Mouse (Mus musculus): ENCODE results near the gene Plxnb2.
A peak's percentile ranks its signal among the peaks of the same experiment; 100 is the strongest.

The Plxnb2 gene

DNA sequence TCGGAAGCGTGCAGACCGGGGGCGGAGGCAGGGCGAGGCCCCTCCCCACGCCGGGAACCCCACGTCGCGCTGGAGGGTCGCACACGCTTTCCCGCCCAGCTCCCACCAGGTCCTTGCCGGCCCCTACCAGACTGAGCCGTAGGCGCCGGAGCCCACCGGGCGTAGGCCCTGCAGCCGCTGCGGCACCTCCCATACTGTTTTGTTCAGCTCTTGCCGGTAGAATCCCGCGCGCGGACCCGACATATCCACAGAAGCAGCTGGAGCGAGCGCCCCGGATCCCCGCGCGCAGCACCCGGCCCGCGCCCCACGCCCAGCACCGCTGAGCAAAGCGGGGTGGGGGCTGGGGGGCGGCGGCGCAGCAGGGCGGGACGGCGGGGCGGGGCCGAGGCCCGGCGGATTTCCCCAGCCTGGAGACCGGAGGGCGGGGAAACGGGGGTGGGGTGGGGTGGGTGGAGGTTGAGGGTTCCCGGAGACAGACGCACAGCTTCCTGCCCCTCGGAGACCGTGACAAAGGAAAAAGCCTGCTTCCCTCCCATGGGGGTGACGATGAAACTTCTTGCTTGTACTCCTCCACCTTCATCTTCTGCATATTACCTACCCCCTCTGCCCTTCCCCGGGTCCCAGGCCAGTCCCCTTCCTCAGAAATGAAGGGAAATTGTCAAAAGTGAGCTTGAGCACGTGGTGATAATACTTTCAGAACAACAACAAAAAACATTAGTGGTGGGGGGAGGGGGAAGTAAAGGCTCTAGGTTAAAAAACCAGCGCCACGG lies 31.1 kb downstream of the Plxnb2 start, which contains the start of gene Mapk11:
Mapk11 (minus strand) TSS at position 358 of the 770 bp plus-strand sequence.
- DNase-seq (ENCODE audit: low read depth, low spot score), result no peak

DNA sequence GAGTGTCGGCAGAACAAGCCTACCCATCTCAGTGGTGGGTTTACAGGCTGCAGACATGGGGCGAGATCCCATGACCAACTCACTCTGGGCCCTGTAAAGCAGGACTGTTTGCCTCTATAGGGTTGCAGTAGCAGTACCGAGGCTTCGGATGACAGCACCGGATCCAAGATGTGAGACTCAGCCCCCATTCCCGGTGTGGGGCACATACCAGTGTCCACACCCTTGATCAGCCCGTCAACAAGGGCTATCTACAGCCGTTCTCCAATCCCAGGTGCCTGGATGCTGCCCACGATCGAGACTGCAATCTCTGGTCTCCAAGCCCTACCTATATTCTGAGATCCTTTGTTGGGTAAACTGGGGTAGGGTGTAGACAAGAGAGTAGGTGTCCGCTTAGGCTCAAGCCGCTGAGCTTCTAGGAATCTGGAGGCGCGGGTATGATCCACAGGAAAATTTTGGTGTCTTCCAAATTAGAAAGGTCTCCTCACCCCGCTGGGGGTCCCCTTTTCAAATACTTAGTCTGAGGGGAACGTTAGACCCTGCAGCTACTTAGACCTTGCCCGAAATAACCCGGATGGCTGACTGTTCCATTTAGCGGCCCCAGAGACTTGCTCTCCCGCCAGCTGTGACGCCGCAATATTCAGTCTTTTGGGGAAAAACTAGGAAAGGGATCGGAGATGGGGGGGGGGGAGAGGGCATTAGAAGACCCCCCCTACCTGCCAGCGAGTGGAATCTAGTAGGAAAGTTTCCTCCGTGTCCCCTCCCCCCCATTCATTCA lies 31.9 kb downstream of the Plxnb2 start:
- no peak for DNase-seq (ENCODE audit: low read depth, low spot score)

DNA sequence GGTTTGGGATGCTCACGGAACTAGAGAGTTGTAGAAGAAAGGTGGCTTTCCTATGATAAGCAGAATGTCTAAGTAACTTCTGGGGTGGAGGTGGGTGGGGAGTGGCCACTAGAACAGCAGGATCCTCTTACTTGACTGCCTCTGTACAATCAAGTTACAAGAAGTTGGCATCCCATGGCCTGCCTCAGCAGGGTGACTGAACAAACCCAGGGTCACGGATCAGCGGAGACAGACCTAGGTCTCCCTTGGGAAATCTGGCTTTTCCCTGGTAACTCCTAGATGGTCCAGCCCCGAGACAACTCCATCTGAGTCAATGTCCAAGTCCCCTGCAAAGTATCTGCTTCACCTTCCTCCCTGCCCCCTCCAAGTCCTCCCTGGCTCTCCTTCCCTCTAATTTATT lies 32.7 kb downstream of the Plxnb2 start:
- DNase-seq (ENCODE audit: low read depth, low spot score), result no peak

DNA sequence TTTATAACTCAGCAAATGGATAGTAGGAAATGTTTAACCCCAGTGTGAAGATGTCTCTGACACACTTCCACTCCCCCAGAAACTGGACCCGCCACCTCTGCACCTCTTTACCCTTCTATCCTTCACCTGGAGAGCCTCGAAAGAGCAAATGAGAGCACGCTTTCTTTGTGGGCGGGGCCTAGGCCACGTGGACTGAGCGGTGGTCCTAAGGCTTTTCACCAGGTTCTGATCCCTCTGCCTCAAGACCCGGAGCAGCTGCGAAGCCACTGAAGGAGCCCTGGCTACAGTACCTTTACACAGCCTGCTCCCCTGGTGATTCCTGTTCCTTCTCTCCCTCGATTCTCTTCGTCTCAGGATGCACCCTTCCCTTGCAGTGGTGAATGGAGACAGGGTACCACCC lies 33.1 kb downstream of the Plxnb2 start:
- no peak for DNase-seq (ENCODE audit: low read depth, low spot score)

DNA sequence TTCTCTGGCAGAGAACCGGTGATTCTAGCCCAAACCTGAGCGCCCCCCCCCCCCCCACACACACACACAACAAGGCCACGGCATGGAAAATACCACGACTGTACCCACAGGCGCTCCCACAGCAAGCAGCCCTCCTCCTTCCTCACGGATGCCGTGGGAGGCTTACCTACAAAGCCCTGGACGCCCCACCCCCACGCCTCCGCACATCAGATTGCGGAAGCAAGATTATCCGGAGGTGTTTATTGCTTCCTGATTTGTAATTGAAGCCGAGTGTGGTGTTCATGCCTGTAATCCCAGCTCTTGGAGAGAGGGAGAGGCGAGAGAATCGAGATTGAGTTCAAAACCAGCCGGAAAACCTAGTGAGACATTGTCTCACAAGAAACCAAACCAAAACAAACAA lies 33.6 kb downstream of the Plxnb2 start:
- DNase-seq (ENCODE audit: low read depth, low spot score), result peak; percentile 58

DNA sequence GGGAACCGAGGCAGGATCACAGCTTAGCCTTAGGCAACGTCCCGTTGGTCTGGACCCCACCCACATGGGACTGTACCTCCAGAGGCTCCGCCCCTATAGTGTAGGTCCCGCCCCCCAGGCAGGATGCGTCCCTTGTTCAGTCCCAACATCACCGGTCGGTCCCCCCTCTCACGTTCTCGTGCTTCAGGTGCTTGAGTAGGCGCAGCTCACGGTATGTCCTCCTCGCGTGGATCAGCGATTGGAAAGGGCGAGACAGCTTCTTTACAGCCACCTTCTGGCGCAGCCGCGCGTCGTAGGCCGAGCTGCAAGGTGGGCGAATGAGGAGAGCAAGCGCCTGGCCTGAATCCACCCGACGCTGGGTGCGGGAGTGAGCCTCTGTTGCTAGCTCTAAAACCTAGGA lies 34.1 kb downstream of the Plxnb2 start:
- no peak for DNase-seq (ENCODE audit: low read depth, low spot score)

DNA sequence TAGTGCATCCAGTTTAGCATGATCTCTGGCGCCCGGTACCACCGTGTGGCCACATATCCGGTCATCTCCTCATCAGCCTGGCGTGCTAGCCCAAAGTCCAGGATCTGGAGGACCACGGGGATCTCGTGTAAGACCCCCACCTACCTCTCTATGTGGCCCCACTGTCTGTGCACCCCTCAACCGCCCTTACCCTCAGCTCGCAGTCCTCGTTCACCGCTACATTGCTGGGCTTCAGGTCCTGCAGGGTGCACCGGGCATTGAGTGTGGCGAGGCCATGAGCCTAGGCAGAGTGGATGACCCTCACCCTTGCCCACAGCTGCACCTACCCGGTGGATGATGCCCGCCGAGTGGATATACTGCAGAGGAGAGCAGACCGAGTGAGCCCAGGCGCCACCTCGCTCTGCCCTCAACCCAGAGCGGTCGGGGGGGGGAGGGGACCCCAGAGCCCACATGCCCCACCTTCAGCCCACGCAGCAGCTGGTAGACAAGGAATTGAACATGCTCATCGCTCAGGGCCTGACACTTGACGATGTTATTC lies 34.7 kb downstream of the Plxnb2 start:
- no peak for DNase-seq (ENCODE audit: low read depth, low spot score)

DNA sequence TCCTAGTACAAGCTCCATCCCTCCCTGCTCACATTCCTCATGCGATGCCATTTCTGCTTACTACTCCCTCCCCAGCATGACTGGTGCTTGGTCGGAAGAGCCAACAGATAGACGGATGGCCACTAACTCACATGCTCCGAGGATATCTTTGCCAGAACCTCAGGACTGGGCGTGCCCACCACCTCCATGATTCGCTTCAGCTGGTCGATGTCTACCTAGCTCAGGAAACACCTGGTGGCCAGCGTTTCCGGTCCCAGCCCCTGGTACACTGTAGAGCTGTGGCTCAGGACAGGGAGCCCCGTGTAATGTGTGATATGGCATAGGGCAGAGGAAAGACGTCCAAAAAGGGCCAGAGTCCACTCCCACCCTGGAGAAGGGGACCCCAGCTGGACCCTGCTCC lies 35.6 kb downstream of the Plxnb2 start:
- DNase-seq (ENCODE audit: low read depth, low spot score), result no peak

DNA sequence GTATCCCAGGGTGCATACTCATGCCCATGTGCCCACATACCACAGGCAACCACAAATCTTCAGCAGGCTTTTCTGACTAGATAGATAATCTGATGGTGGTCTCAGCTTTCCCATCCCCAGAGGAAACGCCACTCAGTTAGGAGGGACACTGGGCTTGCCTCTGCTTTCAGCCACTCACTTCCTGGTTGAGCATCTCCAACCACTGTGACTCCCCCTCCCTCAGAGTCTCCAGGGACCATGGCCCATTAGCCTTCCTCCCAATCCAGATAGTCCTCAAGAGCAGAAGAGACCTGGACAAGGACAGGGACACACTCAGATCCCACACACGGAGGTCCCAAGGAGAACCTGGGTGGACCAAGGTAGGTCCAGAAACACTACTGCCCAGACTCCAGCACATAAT lies 37.5 kb downstream of the Plxnb2 start:
- no peak for DNase-seq (ENCODE audit: low read depth, low spot score)

DNA sequence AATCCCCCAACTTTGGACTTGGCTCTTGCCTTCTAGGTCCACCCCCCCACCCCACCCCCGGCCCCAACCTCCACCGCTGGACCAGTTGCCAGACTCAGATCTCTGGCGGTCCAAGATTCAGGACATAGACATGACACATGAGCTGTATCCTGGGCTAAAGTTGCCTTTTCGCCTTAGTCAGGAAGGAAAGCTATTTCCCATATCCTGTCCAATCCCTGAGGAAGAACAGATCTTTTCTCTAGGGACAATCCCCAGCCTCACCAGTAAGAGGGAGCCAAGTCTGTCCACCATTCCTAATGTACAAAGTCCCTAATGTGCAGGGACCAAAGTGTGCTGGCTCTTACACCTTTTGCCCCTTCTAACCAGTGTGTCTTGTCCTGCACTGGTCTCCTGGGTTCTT lies 38.7 kb downstream of the Plxnb2 start:
- DNase-seq (ENCODE audit: low read depth, low spot score), result no peak

DNA sequence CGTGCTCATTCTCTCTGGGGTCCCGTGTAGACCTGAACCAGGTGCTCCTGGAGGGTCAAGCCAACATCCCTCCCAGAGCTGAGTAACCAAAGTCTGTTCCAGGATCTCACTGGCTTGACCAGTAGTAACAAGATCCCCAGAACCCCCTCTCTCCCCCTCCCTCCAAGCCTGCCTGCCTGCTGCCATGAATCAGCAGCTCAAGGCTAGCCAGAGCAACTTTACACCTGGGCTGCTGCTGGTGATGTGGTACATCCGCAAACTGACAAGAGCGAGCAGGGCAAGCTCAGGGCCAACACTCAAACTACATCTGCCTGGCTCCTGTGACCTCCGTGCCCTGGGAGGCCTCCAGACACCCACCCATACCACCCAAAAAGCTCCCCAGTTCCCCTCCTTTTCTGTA lies 39.1 kb downstream of the Plxnb2 start:
- DNase-seq (ENCODE audit: low read depth, low spot score), result no peak

DNA sequence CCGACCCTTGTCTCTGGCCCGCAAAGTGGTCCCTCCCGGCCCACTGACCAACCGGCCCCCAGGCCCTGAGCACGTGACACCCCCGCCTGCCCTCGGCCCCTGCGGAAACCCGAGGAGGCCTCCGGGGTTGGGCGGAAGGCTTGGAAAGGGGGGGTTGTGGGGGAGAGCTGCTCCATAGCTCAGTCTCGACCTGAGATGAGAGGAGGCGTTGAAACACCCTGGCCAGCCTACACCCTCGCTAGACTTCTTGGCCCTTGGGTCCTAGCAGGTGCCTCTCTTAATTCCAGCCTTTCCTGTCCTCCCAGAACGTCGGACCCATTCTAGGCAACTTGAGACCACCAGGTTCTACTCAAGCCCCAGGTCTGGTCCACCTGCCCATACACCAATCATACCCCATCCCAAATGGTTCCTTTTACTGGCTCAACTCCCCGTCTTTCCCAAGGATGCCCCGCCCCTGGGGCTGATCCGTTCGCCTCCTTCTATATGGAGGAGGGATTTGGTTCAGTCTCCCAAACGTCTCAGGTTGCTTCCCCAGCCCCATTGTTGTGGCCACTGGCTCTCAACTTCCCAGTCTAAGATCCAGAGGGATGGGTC lies 39.8 kb downstream of the Plxnb2 start, which contains the start of gene Mapk12:
Mapk12 (minus strand) TSS at position 45 of the 594 bp plus-strand sequence.
- DNase-seq (ENCODE audit: low read depth, low spot score), result no peak

DNA sequence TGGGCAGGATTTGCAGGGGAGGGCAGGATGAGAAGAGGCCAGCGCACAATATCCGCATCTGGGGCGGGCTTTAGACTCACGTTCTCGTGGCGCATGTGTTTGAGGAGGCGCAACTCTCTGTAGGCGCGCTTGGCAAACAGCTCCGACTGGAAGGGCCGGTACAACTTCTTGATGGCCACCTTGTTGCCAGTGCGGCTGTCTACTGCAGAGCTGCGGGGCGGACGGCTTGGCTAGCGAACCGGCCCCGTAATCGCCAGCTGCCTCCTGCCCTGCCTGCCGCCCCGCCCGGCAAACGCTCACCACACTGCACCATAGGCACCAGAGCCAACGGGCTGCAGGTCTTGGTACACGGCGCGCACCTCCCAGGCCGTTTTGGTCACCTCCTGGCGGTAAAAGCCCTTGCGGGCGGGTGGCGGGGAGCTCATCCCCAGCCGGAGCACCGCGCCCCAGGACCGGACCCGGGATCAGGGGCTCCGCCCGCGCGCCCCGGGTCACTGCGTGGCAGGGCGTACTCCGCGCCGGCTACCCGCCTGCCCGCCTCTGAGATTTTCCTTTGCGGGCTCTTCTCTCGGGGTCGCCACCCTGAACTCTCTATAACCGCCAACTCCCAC lies 40.4 kb downstream of the Plxnb2 start:
- DNase-seq (ENCODE audit: low read depth, low spot score), result no peak

DNA sequence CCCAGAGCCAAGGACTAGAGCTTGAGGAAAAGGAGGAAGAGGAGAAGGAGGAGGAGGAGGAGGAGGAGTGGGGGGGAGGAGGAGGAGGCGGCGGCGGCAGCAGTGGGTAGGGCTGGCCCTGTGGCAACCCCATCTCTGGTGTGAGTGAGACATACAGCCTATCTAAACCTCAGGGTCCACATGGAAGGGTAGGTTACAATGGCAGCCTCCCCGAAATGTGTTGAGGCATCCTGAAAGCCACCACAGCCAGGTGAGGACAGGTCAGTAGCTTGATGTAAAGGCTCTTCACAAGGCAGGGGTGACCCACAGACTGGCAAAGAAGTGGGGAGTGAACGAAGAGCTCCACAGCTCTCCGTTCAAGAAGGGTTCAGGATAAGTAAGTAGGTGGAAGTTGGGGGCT lies 42.1 kb downstream of the Plxnb2 start:
- DNase-seq (ENCODE audit: low read depth, low spot score), result no peak

DNA sequence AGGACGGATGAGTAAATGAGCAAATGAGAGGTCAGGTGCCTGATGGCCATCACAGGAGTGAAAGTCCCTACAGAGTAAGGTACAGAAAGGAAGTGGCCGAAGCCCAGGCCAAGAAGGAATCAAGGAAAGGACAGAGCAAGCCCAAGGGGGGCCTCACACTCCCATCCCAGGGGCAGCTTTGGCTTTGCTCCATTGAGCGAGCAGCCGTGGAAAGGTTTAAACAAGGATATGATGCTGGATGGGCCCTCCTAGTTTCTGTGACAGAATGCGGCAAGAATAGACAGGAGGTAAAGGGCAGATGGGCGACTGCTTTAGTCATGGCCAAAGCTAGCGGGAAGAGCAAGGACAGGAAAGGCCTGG lies 42.6 kb downstream of the Plxnb2 start:
- DNase-seq (ENCODE audit: low read depth, low spot score), result no peak

DNA sequence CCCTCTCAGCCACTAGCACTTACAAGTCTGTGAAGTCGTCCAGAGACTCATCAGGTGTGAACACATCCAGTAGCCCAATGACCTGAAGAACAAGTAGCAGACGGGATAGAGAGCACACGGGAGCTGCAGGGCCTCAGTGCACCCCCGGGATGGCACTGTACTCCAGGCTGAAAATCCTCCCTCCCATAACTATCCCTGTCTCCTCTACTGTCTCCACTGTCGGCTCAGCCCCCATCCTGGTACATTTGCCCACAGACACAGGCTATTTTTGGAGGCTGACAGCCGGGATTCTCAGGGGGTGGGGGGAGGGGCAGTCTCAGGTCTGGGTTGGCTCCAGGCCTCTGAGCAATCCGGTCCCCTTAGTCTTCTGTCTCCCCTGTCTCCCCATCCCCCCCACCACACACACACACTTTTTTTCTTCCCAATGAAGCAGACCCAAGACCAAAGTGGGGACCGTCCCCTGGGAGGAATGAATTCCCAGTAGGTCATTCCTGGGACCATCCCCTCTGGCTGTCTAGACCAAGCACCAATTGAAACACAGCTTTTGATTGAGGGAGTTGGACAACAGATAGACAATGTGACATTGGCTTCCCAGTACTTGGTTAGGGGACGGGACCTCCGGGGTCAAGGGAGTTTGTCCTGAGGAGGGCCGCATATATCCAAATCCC lies 43.1 kb downstream of the Plxnb2 start:
- DNase-seq (ENCODE audit: low read depth, low spot score), result no peak

DNA sequence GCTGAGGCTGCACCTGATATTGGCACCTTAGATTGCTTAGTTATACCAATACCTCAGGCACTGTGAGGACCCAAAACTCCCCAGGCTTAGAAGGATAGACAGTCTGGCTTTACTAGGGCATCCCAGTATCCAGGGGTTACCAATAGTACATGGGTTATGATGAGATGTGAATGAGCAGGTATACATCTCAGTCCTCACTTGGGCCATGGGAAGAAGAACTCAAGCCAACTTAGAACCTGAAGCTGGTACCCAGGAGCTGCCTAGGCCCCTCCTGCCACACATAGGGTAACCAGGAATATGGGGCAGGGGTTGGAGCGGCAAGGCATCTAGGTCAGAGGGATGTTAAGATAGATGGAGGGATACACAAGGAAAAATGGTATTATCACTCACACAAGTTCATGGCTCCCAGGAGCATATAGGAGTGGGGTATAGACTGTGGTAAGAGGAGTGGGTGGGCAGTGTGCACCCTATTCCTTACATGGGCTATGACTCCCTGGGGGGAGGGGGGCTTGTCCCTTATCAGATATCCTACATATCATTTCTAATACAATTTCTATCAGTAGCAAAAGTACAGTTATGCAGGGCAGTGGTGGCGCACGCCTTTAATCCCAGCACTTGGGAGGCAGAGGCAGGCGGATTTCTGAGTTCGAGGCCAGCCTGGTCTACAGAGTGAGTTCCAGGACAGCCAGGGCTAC lies 44.0 kb downstream of the Plxnb2 start:
- DNase-seq (ENCODE audit: low read depth, low spot score), result no peak

DNA sequence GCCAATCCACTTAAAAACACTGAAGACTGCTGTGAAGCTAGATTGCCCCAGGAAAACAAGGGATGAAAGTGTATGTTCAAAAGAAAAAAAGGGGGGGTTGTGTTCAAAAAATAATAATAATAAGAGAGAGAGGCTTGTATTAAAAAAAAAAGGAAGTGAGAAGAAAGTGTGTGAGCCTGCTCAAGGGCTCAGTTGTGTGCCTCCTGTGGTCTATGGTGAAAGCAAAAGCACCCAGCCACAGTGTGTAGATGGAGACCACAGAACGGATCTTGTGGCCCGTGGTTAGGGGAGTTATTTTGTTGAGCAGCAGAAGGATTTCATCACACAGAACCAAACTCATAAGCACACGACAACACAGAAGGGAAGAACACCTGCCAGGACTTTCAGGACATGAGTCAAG lies 49.3 kb downstream of the Plxnb2 start:
- DNase-seq (ENCODE audit: low read depth, low spot score), result no peak

DNA sequence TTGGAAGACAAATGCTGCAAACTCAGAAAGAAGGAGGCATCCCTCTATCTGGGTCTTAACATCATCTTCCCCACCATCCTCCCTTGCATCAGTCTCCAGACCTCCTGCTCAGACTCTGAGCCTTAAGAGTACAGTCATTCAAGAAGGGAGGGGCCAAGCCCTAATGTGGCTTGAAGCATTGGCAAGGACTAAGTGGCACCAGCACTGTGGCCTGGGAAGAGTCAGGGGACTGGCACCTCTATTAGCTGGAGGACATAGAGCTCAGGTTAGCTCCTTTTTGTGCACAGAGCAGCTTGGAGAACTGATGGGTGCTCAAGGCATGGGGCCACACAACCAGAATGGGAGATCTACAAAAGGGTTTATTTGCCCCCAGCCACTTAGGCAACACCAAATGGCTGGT lies 50.3 kb downstream of the Plxnb2 start:
- DNase-seq (ENCODE audit: low read depth, low spot score), result no peak

DNA sequence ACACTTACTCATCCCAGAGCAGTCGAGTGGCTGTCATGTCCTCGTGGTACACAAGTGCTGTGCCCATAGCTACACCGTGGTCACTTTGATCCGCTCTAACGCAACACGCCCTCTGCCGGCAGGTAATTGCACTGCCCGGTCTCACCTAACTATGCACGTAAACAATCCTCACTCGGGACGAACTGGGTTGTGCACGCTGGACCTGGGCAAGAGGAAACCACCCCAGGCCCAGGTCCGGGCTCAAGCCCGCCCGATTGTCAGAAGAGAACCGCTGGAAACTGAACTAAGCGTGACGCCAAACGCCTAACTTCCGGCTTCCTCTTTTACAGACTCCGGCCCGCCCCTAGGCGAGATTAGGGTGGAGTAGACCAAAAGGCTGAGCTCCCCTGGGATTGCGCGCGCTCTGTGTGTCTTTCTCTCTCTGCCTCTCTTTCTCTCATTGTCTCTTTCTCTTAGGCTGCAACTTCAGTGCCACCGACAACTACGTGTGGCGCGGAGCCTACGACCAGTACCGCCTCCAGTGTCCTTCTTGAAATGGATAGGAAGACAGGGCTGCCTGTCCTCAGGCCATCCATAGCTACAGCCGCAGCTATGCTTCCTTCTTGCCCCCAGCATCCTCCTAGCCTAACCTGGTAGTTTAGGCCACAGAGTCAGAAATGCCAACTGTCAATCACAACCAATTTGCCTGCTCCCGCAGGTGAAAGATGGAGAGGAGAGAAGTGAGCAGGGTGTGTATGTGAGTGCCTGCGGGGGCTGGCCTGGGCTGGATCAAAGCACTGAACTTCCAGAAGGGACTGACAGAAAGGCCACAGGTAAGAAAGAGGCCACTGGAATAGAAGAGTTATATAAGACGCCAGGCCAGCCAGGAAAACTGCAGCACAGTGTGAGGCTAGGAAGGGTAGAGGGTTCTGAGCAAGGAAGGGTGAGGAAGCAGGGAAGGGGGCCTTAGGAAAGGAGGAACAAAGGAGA lies 51.9 kb downstream of the Plxnb2 start, which contains the start of gene Hdac10:
Hdac10 (minus strand) TSS at position 319 of the 969 bp plus-strand sequence.
- DNase-seq (ENCODE audit: low read depth, low spot score), result peak; percentile 73
